Mouse (Mus musculus) gastrocnemius, adult 2 months (tissue): ENCODE results near the gene BC049762. TPM values are rescaled to one million over a fixed set of nuclear protein-coding genes. Genes with fewer than 3 reads are reported as not detected.

Source experiments
- DNase-seq: peaks from one replicate; pipeline ENCODE4 v3.0.0; 2022
- H3K27ac ChIP-seq: fragments of 200-600 bp; 2 replicates; pipeline ENCODE4 v1.8.1; 2022; ENCODE audit warnings: mild to moderate bottlenecking
- H3K4me3 ChIP-seq: fragments of 200-600 bp; 2 replicates; pipeline ENCODE4 v1.8.1; 2022; ENCODE audit warnings: mild to moderate bottlenecking, moderate library complexity
- CTCF ChIP-seq: fragments of 200-600 bp; IDR thresholded peaks from 2 replicates; pipeline ENCODE4 v1.8.1; 2022; ENCODE audit warnings: antibody characterized with exemption, mild to moderate bottlenecking, moderate library complexity
- intact Hi-C: fragments of 180-260 bp; cut with DNase I; formaldehyde crosslinking; loops from one replicate; pipeline ENCODE4 v1.15.1; 2025
- long read RNA-seq, 2 experiments: library from polyadenylated mRNA; stranded (forward); transcript quantifications; one replicate each; pipeline ENCODE4 v2.0.0; 2021
- total RNA-seq, 2 experiments: library from RNA; stranded (reverse); gene quantifications; 2 replicates each; pipeline ENCODE4 v1.2.3; 2021

BC049762 gene
- not detected for total RNA-seq
- long read RNA-seq, experiment 1: 0 reads
- long read RNA-seq, experiment 2: 0 reads

DNA sequence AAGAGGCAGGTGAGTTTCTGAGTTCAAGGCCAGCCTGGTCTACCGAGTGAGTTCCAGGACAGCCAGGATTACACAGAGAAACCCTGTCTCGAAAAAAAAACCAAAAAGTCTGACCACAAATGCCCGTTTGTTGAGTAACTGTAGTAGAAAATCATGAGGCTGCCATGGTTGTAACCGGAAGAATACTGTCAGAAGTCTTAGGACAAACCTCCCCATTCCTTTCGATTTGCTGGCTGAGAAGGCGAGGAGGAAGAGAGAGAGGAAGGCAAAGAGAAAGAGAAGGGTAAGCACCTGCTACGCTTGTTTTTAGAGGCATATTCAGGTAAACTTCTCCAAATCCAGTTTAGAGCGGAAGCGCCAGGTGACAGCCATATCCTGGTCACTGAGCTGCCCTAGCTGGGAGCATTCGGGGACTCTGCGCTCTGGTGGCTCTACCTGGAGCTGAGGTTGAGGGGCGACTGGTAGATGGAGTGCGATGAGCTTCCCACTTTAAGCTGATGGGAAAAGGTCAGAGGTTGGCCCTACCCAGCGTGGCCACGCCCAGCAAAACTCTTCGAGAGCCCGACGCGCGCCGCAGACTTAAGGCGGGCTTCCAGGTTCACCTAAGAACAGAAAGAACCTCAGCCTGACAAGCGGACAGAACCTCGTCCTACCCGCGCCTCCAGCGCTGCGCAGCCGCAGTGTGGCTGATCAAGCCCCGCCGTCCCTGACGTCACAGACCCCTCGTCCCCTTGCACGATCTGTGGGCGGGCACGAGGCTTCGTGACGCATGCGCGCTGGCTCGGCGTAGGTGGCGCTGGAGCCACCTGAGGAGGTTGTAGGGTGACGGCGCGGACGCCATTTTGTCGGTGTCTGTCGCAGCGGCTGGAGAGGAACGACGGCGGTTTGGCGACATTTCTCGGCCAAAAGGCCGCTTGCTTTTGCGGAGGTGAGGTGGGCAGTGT lies at the start of gene BC049762:
BC049762 (minus strand) TSS at position 705 of the 944 bp plus-strand sequence.
- Histone ChIP-seq H3K4me3 (peak within 1 kb of the TSS; percentile 86), H3K27ac (peak within 1 kb of the TSS; percentile 100)
- no peak for TF ChIP-seq CTCF
- intact Hi-C loops: no loop called here
- DNase-seq: peak; percentile 100

DNA sequence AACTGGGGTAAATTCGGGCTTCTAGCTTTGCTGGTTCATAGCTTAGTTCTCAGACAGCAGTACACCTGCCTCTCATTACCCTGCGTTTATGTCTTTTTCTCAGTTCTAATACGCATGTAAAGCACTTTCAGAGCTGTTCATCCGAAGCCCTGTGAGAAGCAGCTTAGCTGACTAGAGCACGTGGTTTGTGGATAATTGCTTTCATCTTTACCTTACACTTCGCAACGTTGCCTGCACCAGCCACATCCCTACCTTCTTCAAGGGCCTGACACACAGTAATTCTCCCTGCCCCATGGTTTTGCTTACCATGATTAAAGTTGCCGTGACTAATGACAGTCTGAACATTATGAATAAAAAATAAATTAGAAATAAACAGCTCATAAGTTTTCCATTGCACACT lies 49.0 kb upstream of the BC049762 start:
- TF ChIP-seq CTCF: no peak
- Histone ChIP-seq H3K4me3 (no peak overlapping the region), H3K27ac (no peak overlapping the region)
- no peak for DNase-seq
- intact Hi-C loops: loop anchor here (5.0 kb wide), 1 partner anchor 85 kb away; no protein-coding TSS in a partner anchor

DNA sequence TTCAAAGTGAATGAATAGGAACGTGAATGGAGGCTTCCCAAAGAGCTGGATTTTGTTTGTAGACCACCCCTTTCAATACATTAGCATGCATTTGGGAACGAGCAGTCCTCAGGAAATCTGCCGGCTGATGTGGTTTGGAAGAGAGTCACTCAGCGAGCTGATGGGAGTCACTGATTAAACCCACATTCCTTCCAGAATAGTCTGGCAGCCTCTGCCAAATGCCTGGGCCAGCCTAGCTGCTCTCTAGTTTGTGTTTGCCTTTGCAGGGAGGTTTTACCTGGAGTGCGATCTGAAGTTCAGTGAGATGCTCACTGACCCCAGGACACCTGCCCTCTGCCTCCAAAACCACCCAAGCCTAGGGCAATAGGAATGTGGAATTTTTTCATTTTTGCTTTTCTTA lies 45.5 kb upstream of the BC049762 start:
- DNase-seq: no peak
- Histone ChIP-seq H3K4me3 (no peak overlapping the region), H3K27ac (no peak overlapping the region)
- TF ChIP-seq CTCF: no peak
- intact Hi-C loops: no loop called here

DNA sequence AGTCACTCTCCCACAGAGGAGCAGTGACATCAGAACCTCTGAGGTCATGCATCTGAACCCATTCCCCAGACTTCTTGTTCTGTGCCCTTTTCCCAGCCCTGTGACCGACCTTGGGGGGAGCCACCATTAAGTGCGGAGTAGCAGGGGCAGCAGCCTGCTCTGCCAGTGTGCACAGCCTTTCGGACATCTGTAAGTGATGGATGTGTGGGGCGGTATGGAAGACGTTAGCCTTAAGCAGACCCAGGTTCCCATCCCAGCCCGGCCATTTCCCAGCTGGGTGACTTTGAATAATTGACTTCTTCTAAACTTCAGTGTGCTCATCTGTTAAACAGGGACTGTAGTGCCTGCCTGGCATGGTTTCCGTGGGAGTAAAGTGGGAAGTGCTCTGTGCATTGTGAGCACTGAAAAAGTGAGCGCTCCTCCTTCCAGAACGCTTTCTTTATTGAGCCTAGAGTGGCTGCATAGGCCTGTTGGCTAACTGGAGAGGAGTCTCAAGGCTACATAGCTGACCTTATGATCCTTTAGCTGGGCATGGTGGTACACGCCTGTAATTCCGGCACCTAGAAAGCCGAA lies 41.2 kb upstream of the BC049762 start:
- no peak for TF ChIP-seq CTCF
- H3K27ac ChIP-seq: no peak overlapping the region
- DNase-seq: no peak
- intact Hi-C loops: no loop called here
- H3K4me3 ChIP-seq: no peak overlapping the region

DNA sequence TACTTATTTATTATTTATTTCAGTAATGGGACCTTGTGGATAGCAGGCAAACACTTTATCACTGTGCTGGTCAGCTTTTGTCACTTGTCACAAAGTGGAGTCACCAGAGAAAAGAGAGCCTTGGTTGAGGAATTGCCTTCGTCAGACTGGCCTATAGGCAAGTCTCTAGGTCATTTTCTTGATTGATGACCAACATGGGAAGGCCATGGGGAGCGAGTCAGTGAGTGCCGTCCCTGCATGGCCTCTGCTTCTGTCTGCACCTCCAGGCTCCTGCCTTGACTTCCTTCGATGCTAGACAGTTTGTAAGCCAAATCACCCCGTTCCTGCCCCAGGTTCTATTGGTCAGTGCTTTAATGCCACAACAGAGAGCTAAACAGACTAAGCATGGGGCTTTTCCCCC lies 39.5 kb upstream of the BC049762 start:
- TF ChIP-seq CTCF: no peak
- intact Hi-C loops: no loop called here

DNA sequence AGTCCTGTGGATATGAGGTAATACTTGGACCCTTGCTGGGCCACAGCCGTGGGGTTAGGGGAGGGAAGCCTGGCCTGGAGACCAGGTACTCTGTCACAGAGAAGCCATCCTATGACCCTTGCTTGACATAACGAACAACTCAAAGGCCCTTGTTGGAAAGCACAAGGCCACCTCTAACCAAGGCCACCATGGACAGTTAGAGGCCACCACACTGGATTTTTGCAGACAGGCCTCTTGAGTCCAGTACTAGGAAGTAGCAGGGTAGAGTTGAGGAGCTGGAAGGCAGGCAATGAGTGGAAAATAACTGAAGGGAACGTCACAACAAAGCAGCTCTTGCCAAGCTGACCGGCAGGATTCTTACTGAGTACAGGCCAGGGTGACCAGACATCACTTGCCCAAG lies 35.8 kb upstream of the BC049762 start:
- no peak for TF ChIP-seq CTCF
- DNase-seq: no peak
- no peak overlapping the region for H3K4me3 ChIP-seq
- no peak overlapping the region for H3K27ac ChIP-seq
- intact Hi-C loops: no loop called here

More for the DNA sequence above, 39.5 kb upstream of the BC049762 start:
- H3K27ac ChIP-seq: no peak overlapping the region
- DNase-seq: no peak
- H3K4me3 ChIP-seq: no peak overlapping the region

DNA sequence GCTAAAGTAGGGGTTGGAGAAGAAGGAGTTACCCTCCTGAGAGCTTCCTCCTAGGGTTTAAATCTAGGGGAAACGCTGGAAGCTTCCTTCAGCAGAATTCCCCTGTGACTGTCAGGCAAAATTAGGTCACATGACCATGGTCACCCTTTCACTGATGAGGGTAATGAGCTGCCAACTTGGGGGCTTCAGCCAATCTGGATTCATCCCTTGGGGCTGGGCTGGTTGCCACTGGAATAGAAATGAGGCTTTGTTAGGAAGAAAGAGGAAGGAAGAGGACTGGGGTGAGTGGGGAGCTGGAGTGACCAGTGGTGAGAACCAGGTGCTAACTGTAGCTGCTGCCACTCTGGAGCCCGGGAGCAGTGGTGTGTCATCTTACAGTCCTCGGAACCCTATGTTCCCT lies 32.9 kb upstream of the BC049762 start:
- DNase-seq: no peak
- H3K27ac ChIP-seq: no peak overlapping the region
- intact Hi-C loops: no loop called here
- no peak for TF ChIP-seq CTCF
- H3K4me3 ChIP-seq: no peak overlapping the region

- no peak for DNase-seq
- no peak overlapping the region for H3K4me3 ChIP-seq
- intact Hi-C loops: no loop called here
- no peak overlapping the region for H3K27ac ChIP-seq
- TF ChIP-seq CTCF: no peak
Measured at GRCm38 (mm10) chr11:51293956-51294530, 31.2 kb upstream of the BC049762 start.

DNA sequence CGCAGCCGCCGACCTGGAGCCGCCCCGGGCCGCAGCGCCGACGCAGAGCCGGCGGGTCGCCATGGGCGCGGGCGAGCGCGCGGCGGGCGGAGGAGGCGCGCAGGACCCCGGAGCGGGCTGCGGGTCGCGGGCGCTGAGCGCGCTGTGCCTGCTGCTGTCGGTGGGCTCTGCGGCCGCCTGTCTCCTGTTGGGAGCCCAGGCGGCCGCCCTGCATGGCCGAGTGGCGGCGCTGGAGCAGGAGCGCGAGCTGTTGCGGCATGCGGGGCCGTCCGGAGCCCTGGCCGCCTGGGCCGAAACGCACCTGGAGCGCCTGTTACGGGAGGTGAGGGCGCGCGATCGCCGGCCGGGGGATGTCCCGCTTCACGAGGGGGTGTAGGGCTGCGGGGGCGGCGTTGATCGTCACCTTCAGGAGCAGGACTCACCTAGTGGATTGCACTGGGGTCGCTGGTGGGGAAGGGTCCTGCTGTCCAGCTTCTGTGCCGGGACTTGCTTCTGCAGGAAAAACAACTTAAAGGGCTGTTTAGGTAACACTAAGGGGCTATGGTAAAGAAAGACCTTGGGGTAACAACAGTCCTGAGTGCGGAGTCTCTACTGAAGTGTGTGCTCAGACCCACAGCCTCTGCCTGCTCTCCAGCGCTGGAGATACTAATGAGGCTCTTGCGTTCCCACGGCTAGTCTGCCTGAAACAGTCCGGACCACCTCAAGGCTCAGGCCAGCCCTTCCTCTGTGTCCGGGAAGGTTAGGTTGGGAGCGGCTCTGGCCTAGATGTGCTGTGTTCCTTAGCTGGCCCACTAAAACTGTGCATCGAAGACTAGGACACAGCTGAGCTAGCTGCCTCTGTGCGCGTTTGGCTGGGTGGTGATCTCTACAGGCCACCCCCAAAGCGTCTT lies 27.5 kb upstream of the BC049762 start:
- H3K4me3 ChIP-seq: peak overlapping the region; percentile 86
- intact Hi-C loops: no loop called here
- TF ChIP-seq CTCF: peak; percentile 46
- peak; percentile 60 for DNase-seq
- peak overlapping the region; percentile 87; the same call in 1 of the 2 replicates for H3K27ac ChIP-seq

DNA sequence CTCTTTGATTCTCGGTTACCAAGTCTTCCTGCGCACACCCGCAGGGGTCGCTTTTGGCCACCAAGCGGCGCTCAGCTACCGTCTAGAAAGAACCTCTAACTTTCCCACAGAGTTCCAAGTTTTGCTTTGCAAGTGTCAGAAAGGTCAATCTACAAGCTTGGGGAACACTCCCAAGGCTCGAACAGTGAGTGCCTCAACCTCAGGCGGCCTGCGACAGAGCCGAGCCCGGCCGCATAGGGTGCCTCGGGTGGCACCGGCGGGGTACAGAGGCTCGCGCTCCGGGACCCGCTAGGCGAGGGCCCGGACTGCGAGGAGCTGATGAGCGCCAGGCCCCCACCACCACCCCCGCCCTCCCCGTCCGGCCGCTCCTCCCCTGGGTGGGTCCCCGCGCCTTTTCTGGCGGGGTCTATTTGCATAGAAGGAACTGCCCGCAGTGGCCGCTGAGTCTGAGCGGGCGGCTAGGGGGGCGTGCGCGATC lies 26.8 kb upstream of the BC049762 start, which contains the start of gene Col23a1:
Col23a1 (plus strand) TSS at position 357 of the 478 bp plus-strand sequence.
- H3K4me3 ChIP-seq: peak within 1 kb of the TSS; percentile 86
- intact Hi-C loops: loop anchor here (1.0 to 10.0 kb wide), 4 partner anchors 158 to 395 kb away; partner anchors contain the start of gene 0610009B22Rik
- H3K27ac ChIP-seq: peak within 1 kb of the TSS; percentile 87
- peak; percentile 86 for DNase-seq
- TF ChIP-seq CTCF: peak; percentile 93

- no peak overlapping the region for H3K4me3 ChIP-seq
- intact Hi-C loops: no loop called here
- DNase-seq: no peak
- TF ChIP-seq CTCF: no peak
- H3K27ac ChIP-seq: no peak overlapping the region
Measured at GRCm38 (mm10) chr11:51274418-51274817, 11.6 kb upstream of the BC049762 start.

DNA sequence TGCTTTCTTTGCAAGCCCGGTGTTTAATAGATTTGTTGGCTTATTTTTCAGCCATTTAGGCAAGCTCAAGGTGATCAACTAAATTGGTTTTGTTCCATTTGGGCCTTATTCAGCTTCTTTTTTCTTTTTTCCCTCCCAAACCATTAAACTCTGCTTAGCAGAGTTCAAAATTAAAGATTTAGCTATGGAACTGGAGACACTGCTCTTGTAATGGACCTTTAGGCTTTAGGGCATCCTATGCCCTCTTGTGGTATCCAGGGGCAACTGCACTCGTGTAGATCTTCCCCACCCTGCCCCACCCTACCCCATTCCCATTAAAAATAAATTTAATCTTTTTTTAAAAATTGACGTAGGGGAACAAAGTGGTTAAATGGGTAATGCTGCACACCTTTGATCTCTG lies 2.5 kb upstream of the BC049762 start:
- intact Hi-C loops: no loop called here
- peak overlapping the region; percentile 100 for H3K27ac ChIP-seq
- H3K4me3 ChIP-seq: peak overlapping the region; percentile 86
- TF ChIP-seq CTCF: peak; percentile 90
- DNase-seq: peak; percentile 31
